Mouse (Mus musculus) embryonic facial prominence, embryonic 12.5 days (tissue): ENCODE data around the gene Lrp8. TPM values are rescaled to one million over a fixed set of nuclear protein-coding genes. Genes with fewer than 3 reads are reported as not detected.

ENCODE experiments used
- ATAC-seq: fragments of 200-750 bp; cut with Nextera tagmentation; 2 replicates; pipeline ENCODE4 v1.8.0; 2017; ENCODE audit not compliant: insufficient number of reproducible peaks, insufficient read depth, low FRiP score, low TSS enrichment
- H3K27ac ChIP-seq: fragments of 300-500 bp; sonication (generic); 2 replicates; pipeline ENCODE4 v1.5.1; 2016; ENCODE audit warnings: mild to moderate bottlenecking
- H3K27me3 ChIP-seq: fragments of 300-500 bp; sonication (generic); 2 replicates; pipeline ENCODE4 v1.6.1; 2016; ENCODE audit warnings: mild to moderate bottlenecking, moderate library complexity
- H3K36me3 ChIP-seq: fragments of 300-500 bp; sonication (generic); 2 replicates; pipeline ENCODE4 v1.6.1; 2016; ENCODE audit warnings: mild to moderate bottlenecking
- H3K4me1 ChIP-seq: fragments of 300-500 bp; sonication (generic); 2 replicates; pipeline ENCODE4 v1.6.1; 2016
- H3K4me2 ChIP-seq: fragments of 300-500 bp; sonication (generic); replicated peaks from 2 replicates; pipeline ENCODE4 v1.6.1; 2016; ENCODE audit warnings: mild to moderate bottlenecking, moderate library complexity
- H3K4me3 ChIP-seq: fragments of 300-500 bp; sonication (generic); 2 replicates; pipeline ENCODE4 v1.5.1; 2016; ENCODE audit warnings: mild to moderate bottlenecking
- H3K9ac ChIP-seq: fragments of 300-500 bp; sonication (generic); 2 replicates; pipeline ENCODE4 v1.6.1; 2016; ENCODE audit warnings: mild to moderate bottlenecking, moderate library complexity
- H3K9me3 ChIP-seq: fragments of 300-500 bp; sonication (generic); 2 replicates; pipeline ENCODE4 v1.6.1; 2016; ENCODE audit warnings: mild to moderate bottlenecking, moderate library complexity
- WGBS: fragments of 180-500 bp; shearing (Covaris S2); methylation state at CpG from one replicate; pipeline ENCODE4 v1.1.7; 2016; 5-methylcytosine and 5-hydroxymethylcytosine counted together
- polyA plus RNA-seq: library from polyadenylated mRNA; unstranded; fragments of >200 nt; fragmentation: Nextera tagmentation; extraction: Ambion mirVana; gene quantifications from 2 replicates; pipeline ENCODE4 v1.2.1, GENCODE M21; 2016

The Lrp8 gene
- polyA plus RNA-seq, 1 experiment from 2014 or later = 6.2 TPM

- no peak for ATAC-seq
- Histone ChIP-seq H3K4me1 (peaks cover 12% of the 10 kb centered on the region), H3K4me3 (no peak overlapping the region), H3K9ac (no peak overlapping the region), H3K9me3 (no peaks in the 10 kb centered on the region), H3K36me3 (no peaks in the 10 kb centered on the region), H3K4me2 (no peak overlapping the region), H3K27me3 (no peaks in the 10 kb centered on the region), H3K27ac (no peak overlapping the region)
- WGBS = 91% methylated on average over 5 of the region's 5 CpGs
Observed at GRCm38 (mm10) chr4:107776990-107777673, 24.9 kb upstream of the Lrp8 start.

DNA sequence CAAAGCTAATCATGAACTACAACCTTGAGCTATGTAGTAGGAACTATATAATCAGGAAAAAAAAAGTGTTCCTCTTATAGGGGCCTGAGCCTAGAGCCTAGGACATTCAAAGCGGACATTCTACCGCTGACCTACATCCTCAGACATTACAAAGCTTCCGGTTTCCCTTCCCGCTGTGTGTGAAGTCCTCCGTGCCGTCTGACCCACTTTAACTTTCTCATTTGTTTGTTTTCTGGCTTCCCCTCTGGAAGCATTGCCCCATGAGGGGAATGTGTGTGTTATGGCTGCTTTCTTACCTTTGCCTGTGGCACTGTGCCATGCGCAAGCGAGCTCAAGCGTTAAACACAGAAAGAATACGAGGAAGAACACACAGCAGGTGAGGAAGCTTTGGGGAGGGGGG is 18.5 kb upstream of the Lrp8 start:
- H3K27me3 ChIP-seq = no peaks in the 10 kb centered on the region
- H3K4me2 ChIP-seq = no peak overlapping the region
- peaks cover 3% of the 10 kb centered on the region; the same call in 1 of the 2 replicates for H3K4me1 ChIP-seq
- no peak for ATAC-seq
- no peaks in the 10 kb centered on the region for H3K9me3 ChIP-seq
- H3K27ac ChIP-seq = no peak overlapping the region
- WGBS = 65% methylated on average over 10 of the region's 10 CpGs
- no peak overlapping the region for H3K9ac ChIP-seq
- no peaks in the 10 kb centered on the region for H3K36me3 ChIP-seq
- no peak overlapping the region for H3K4me3 ChIP-seq

GRCm38 (mm10) chr4:107788841-107789240 is 13.2 kb upstream of the Lrp8 start:
- no peak for ATAC-seq
- no peak overlapping the region for H3K4me3 ChIP-seq
- no peak overlapping the region for H3K27ac ChIP-seq

GRCm38 (mm10) chr4:107800801-107801200 is 1.3 kb upstream of the Lrp8 start:
- H3K27ac ChIP-seq = no peak overlapping the region
- H3K4me2 ChIP-seq = no peak overlapping the region
- H3K9me3 ChIP-seq = no peaks in the 10 kb centered on the region
- H3K27me3 ChIP-seq = peaks cover 15% of the 10 kb centered on the region; the same call in 1 of the 2 replicates
- no peak overlapping the region for H3K9ac ChIP-seq
- H3K36me3 ChIP-seq = no peaks in the 10 kb centered on the region
- 79% methylated on average over 6 of the region's 6 CpGs for WGBS
- ATAC-seq = no peak
- H3K4me1 ChIP-seq = peaks cover 16% of the 10 kb centered on the region
- H3K4me3 ChIP-seq = no peak overlapping the region

More at GRCm38 (mm10) chr4:107788841-107789240, 13.2 kb upstream of the Lrp8 start:
- no peaks in the 10 kb centered on the region for H3K9me3 ChIP-seq
- no peaks in the 10 kb centered on the region for H3K36me3 ChIP-seq
- no peak overlapping the region for H3K4me2 ChIP-seq
- WGBS = 82% methylated on average over 6 of the region's 6 CpGs
- no peaks in the 10 kb centered on the region; the same call in 1 of the 2 replicates for H3K27me3 ChIP-seq
- H3K4me1 ChIP-seq = no peaks in the 10 kb centered on the region
- no peak overlapping the region for H3K9ac ChIP-seq

GRCm38 (mm10) chr4:107801366-107802184 is 486 bp upstream of the Lrp8 start:
- peak; percentile 66 for ATAC-seq
- Histone ChIP-seq H3K4me3 (peak overlapping the region; percentile 67), H3K36me3 (no peaks in the 10 kb centered on the region), H3K27ac (peak overlapping the region; percentile 72), H3K27me3 (peaks cover 15% of the 10 kb centered on the region; the same call in 1 of the 2 replicates), H3K4me2 (peak overlapping the region; percentile 100), H3K9me3 (no peaks in the 10 kb centered on the region), H3K4me1 (peaks cover 16% of the 10 kb centered on the region), H3K9ac (peak overlapping the region; percentile 72)
- 1% methylated on average over 37 of the region's 41 CpGs for WGBS

DNA sequence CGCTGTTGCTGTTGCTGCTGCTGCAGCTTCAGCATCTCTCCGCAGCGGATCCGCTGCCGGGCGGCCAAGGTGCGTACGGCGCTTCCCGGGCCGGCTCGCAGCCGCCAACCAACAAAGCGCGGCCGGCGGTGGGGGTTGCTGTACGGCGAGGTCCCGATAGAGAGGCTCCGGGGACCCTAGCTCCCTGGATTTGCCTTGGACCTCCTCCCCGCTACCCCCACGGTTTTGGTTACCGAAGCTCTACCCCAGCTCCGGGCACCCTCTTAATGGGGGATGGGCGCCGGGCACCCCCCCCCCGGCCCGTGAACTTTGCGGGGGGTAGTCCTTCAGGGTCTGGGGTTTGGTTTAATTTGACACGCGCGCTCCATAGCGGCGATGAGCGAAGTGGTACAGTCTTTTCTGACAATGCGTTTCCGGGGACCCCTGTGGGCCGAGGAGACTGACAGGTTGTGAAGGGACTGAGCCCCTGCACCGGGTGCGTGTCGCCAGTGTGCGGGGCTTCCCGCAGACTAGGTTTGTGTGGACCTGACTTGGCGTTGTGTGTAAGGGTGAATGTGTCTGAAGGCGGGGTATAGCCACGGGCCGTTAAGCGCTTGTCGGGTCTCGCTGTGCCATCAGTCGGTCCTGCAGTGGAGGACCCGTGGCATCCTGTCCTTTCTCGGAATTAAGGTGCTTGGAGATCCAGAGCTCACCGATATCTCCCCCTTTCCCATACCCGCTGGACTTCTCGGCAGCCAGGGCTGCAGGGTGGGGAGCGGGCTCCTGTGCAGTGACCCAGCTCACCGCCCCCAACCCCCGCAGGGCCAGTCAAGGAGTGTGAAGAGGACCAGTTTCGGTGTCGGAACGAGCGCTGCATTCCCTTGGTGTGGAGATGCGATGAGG is 630 bp downstream of the Lrp8 start:
- H3K9ac ChIP-seq = peak overlapping the region; percentile 72
- H3K4me2 ChIP-seq = peak overlapping the region; percentile 100
- peak overlapping the region; percentile 67 for H3K4me3 ChIP-seq
- no peaks in the 10 kb centered on the region for H3K9me3 ChIP-seq
- H3K4me1 ChIP-seq = peaks cover 16% of the 10 kb centered on the region
- WGBS = under 1% methylated on average over 64 of the region's 65 CpGs
- ATAC-seq = no peak
- no peaks in the 10 kb centered on the region for H3K36me3 ChIP-seq
- peaks cover 15% of the 10 kb centered on the region; the same call in 1 of the 2 replicates for H3K27me3 ChIP-seq
- peak overlapping the region; percentile 67 for H3K27ac ChIP-seq

DNA sequence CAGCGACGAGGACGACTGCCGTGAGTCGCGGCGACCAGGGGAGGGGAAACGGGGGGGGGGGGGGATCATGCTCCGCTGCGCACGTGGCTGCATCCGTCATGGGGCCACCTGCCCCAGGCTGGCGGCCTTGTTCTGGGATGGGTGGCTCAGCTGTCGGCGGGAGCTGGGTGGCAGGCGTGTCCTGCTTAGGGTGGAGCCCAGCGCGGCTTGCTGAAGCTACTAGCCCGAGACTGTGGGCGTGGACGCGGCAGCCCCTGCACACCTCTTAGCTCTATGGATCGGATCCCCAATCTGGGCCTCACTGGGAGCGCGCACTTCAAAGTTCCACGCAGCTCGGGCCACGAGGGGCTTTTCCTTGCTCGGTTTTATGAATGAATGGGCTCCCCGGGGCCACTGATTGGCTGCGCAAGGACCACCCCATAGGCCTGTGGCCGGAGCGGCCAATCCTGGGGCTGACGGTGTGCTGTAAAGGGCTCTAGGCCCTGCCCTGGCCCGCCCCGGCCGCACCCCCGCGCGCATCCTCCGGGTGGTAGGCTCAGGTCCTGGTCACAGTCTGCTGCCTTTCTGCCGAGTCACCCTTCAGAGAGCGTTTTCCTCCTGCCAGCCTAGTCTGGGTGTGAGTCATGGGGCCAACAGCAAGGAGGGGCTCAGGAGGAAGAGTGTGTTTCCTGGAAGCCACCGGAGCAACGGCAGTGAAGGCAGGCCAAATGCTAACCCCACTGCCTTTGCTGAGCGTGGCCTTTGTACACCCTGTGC is 1.5 kb downstream of the Lrp8 start:
- 2% methylated on average over 41 of the region's 46 CpGs for WGBS
- 0 out of 2 replicates have a peak overlapping the region, but pooled peaks have one; percentile 36 for H3K27ac ChIP-seq
- H3K9ac ChIP-seq = peak overlapping the region; percentile 72
- H3K4me3 ChIP-seq = peak overlapping the region; percentile 67
- H3K4me1 ChIP-seq = peaks cover 16% of the 10 kb centered on the region
- H3K36me3 ChIP-seq = no peaks in the 10 kb centered on the region
- peaks cover 15% of the 10 kb centered on the region; the same call in 1 of the 2 replicates for H3K27me3 ChIP-seq
- peak; percentile 88 for ATAC-seq
- no peaks in the 10 kb centered on the region for H3K9me3 ChIP-seq
- H3K4me2 ChIP-seq = peak overlapping the region; percentile 100

- 72% methylated on average over 3 of the region's 3 CpGs for WGBS
- Histone ChIP-seq H3K4me2 (no peak overlapping the region), H3K27ac (no peak overlapping the region), H3K4me3 (no peak overlapping the region), H3K27me3 (peaks cover 15% of the 10 kb centered on the region; the same call in 1 of the 2 replicates), H3K9ac (no peak overlapping the region), H3K9me3 (no peaks in the 10 kb centered on the region), H3K4me1 (peaks cover 16% of the 10 kb centered on the region), H3K36me3 (peaks cover 3% of the 10 kb centered on the region; the same call in 1 of the 2 replicates)
- ATAC-seq = no peak
Observed at GRCm38 (mm10) chr4:107805491-107805890, 3.4 kb downstream of the Lrp8 start.

- no peak overlapping the region for H3K4me2 ChIP-seq
- 71% methylated on average over 4 of the region's 4 CpGs for WGBS
- H3K27me3 ChIP-seq = peaks cover 15% of the 10 kb centered on the region; the same call in 1 of the 2 replicates
- H3K9me3 ChIP-seq = no peaks in the 10 kb centered on the region
- no peak overlapping the region for H3K27ac ChIP-seq
- H3K9ac ChIP-seq = no peak overlapping the region
- H3K36me3 ChIP-seq = peaks cover 4% of the 10 kb centered on the region; the same call in 1 of the 2 replicates
- H3K4me3 ChIP-seq = no peak overlapping the region
- no peak for ATAC-seq
- H3K4me1 ChIP-seq = peaks cover 11% of the 10 kb centered on the region
Observed at GRCm38 (mm10) chr4:107807796-107808195, 5.7 kb downstream of the Lrp8 start.

- H3K36me3 ChIP-seq = peaks cover 4% of the 10 kb centered on the region; the same call in 1 of the 2 replicates
- no peak overlapping the region for H3K9ac ChIP-seq
- no peak overlapping the region for H3K27ac ChIP-seq
- H3K4me1 ChIP-seq = peaks cover 9% of the 10 kb centered on the region
- peaks cover 12% of the 10 kb centered on the region; the same call in 1 of the 2 replicates for H3K27me3 ChIP-seq
- H3K9me3 ChIP-seq = no peaks in the 10 kb centered on the region
- H3K4me3 ChIP-seq = no peak overlapping the region
- no peak overlapping the region for H3K4me2 ChIP-seq
- ATAC-seq = no peak
Observed at GRCm38 (mm10) chr4:107808655-107809054, 6.6 kb downstream of the Lrp8 start.
